Mouse (Mus musculus) frontal cortex, postnatal 25 days (tissue): Measurements from ENCODE around the gene Synj1.

Experiments used
- DNase-seq, 2 experiments: peaks; one replicate each; pipeline ENCODE4 v3.0.0; 2022; ENCODE audit warnings: low spot score in 2 of 2

Gene Synj1

GRCm38 (mm10) chr16:90891601-90892000 lies 119.5 kb downstream of the Synj1 start:
- DNase-seq = no peak

GRCm38 (mm10) chr16:90890683-90891082 lies 120.4 kb downstream of the Synj1 start:
- no peak for DNase-seq
